In the genomic region with DNA sequence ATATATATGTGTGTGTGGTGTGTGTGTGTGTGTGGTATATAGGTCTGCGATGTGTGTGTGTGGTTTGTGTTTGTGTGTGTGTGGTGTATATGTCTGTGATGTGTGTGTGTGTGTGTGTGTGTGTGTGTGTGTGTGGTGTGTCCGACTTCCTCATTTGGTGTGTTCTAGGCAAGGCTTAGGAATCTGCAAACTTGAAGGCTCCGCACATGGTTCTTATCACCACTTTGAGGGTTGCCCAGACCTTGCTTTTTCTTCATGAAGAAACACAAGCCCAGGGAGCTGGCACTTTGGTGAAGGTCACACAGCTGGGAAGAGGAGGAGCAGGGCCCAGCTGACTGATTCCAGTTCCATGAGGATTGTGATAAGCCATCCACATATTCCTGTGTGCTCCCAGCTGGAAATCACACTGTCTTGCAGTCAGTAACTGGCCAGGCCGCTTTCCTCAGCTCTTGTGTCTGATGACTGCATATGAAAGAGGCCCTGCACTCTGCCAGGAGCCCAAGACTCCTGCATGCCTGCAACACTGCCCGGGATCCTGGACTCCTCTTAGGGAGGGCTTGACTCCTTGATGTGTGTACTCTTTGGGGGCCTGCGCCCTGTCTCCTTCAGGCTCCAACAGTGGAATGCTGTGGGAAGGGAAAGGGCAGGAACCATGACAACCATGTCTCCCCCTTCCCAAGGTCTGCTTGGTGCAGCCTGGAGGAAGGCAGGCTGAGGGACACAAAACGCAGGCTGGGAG, we compare ENCODE assay signal across 19 mouse cellular contexts.
A peak's percentile ranks its signal among the peaks of the same experiment; 100 is the strongest.
DNase-seq lines count a peak whose midpoint lies in the region; ATAC-seq and TF ChIP-seq lines count a peak whose summit lies in the region.
"Had no signal": no experiment of that assay in that cellular context is flagged by ENCODE, and none has a peak within 500 bp of the region (broad histone marks: within the 10 kb centered on the region; RNA-seq: fewer than 3 reads in every experiment).

No protein-coding gene starts in this region.

- peak; percentile 24 for DNase-seq in adrenal gland, adult 2 months
- no peak for DNase-seq in adrenal gland, adult 18-20 months (ENCODE audit: low spot score in 2 of 2)
- no peak for DNase-seq in intestine, embryonic 14.5 days (ENCODE audit: low spot score)
- DNase-seq in ovary, postnatal 36 days (ENCODE audit: low spot score): peak; percentile 61
- DNase-seq in ovary, postnatal 10 days (ENCODE audit: low spot score): no peak
- DNase-seq in cerebellum, adult 8-10 months: no peak
- DNase-seq: cerebellum, postnatal 10 days; kidney, adult 11 months; kidney, postnatal 36 days; spleen, adult 18-20 months had no signal

- no peaks in the 10 kb centered on the region; the same call in 1 of the 2 replicates for H3K4me1 ChIP-seq in intestine, embryonic 14.5 days (replicated peaks; ENCODE audit: control insufficient read depth, insufficient read depth, low read length)
- H3K4me1 ChIP-seq in intestine, postnatal 0 days (replicated peaks; ENCODE audit: control insufficient read depth, insufficient read depth, low read length): no peaks in the 10 kb centered on the region
- H3K4me1 ChIP-seq: liver, embryonic 15.5 days; midbrain, embryonic 15.5 days had no signal

- no peak overlapping the region for H3K27ac ChIP-seq in intestine, embryonic 14.5 days (ENCODE audit: low read depth)
- no peak overlapping the region for H3K27ac ChIP-seq in intestine, postnatal 0 days (ENCODE audit: low read depth, low read length)
- H3K27ac ChIP-seq: heart, embryonic 13.5 days; liver, embryonic 15.5 days; midbrain, embryonic 15.5 days had no signal

- H3K27me3 ChIP-seq in intestine, embryonic 14.5 days (replicated peaks; ENCODE audit: control insufficient read depth, insufficient read depth, low read length): no peaks in the 10 kb centered on the region
- no peaks in the 10 kb centered on the region for H3K27me3 ChIP-seq in intestine, postnatal 0 days (replicated peaks; ENCODE audit: control insufficient read depth, insufficient read depth, low read length)
- H3K27me3 ChIP-seq: liver, embryonic 15.5 days; midbrain, embryonic 15.5 days had no signal

- 55% methylated on average over 7 of the region's 7 CpGs for WGBS in intestine, embryonic 14.5 days
- WGBS in intestine, postnatal 0 days: 73% methylated on average over 7 of the region's 7 CpGs

- H3K4me2 ChIP-seq in intestine, embryonic 14.5 days (ENCODE audit: low read length): no peak overlapping the region
- H3K4me2 ChIP-seq in intestine, postnatal 0 days (replicated peaks; ENCODE audit: low read depth): no peak overlapping the region
- H3K4me2 ChIP-seq: heart, embryonic 13.5 days; liver, embryonic 15.5 days; midbrain, embryonic 15.5 days had no signal

- H3K4me3 ChIP-seq in intestine, embryonic 14.5 days (ENCODE audit: low read depth, low read length): no peak overlapping the region
- no peak overlapping the region for H3K4me3 ChIP-seq in intestine, postnatal 0 days (ENCODE audit: low read depth, low read length)
- H3K4me3 ChIP-seq: erythroblast, embryonic 14.5 days; heart, embryonic 13.5 days; liver, embryonic 15.5 days; midbrain, embryonic 15.5 days had no signal

- ATAC-seq in intestine, embryonic 14.5 days (replicated peaks; ENCODE audit: low FRiP score, low TSS enrichment, low read depth): peak; percentile 43; the same call in 1 of the 2 replicates
- ATAC-seq in intestine, postnatal 0 days: no peak
- ATAC-seq in megakaryocyte-erythroid progenitor cell, adult 5-6 weeks (replicated peaks; ENCODE audit: low FRiP score, low TSS enrichment, poor library complexity, severe bottlenecking): no peak
- ATAC-seq: CD4-positive, CD25-positive, alpha-beta regulatory T cell, adult 4 months; forebrain, embryonic 14.5 days; midbrain, embryonic 15.5 days had no signal

- TF ChIP-seq CTCF in intestine, postnatal 0 days (IDR thresholded peaks at IDR 0.05; ENCODE audit: low read depth): no peak

- no peaks in the 10 kb centered on the region for H3K9me3 ChIP-seq in intestine, embryonic 14.5 days (ENCODE audit: control insufficient read depth, low read length)
- H3K9me3 ChIP-seq in intestine, postnatal 0 days (ENCODE audit: control insufficient read depth): no peaks in the 10 kb centered on the region
- H3K9me3 ChIP-seq: G1E; heart, embryonic 13.5 days; liver, embryonic 15.5 days; midbrain, embryonic 15.5 days had no signal

- H3K9ac ChIP-seq in intestine, embryonic 14.5 days (ENCODE audit: low read length): no peak overlapping the region
- H3K9ac ChIP-seq in intestine, postnatal 0 days (ENCODE audit: low read depth, low read length): no peak overlapping the region
- H3K9ac ChIP-seq: heart, embryonic 13.5 days; liver, embryonic 15.5 days; midbrain, embryonic 15.5 days had no signal

- H3K36me3 ChIP-seq in intestine, embryonic 14.5 days (ENCODE audit: control insufficient read depth, insufficient read depth, low read length): no peaks in the 10 kb centered on the region
- no peaks in the 10 kb centered on the region for H3K36me3 ChIP-seq in intestine, postnatal 0 days (ENCODE audit: control insufficient read depth, insufficient read depth)
- H3K36me3 ChIP-seq: G1E; heart, embryonic 13.5 days; liver, embryonic 15.5 days; midbrain, embryonic 15.5 days had no signal

Comparison
In these comparisons a context has a peak if more than half of its experiments do, and no peak if none do; other contexts are left out.
1. DNase-seq: peak in adrenal gland, adult 2 months (single experiment) and ovary, postnatal 36 days (single experiment); none in adrenal gland, adult 18-20 months (0 of 2), intestine, embryonic 14.5 days (single experiment), ovary, postnatal 10 days (single experiment) and cerebellum, adult 8-10 months (single experiment).